Mouse (Mus musculus) liver, adult 10 weeks (tissue): ENCODE data around the gene Zfp661. TPM values are rescaled to one million over a fixed set of nuclear protein-coding genes. Genes with fewer than 3 reads are reported as not detected.

ENCODE experiments used
- polyA plus RNA-seq: library from polyadenylated mRNA; stranded (reverse); fragments of 350-450 nt; fragmentation: Illumina TruSeq; extraction: RNeasy Lipid Tissue Mini Kit (QIAGEN cat#74804); gene quantifications from one replicate; pipeline ENCODE4 v1.2.3, GENCODE M21; 2014; ENCODE audit warnings: low read depth, low replicate concordance

Gene Zfp661
- 3.2 TPM for polyA plus RNA-seq

GRCm38 (mm10) chr2:127586694-127587513, at the start of gene Zfp661, which contains the start of gene Mrps5:
Zfp661 (minus strand) TSS chr2:127587094.
Mrps5 (plus strand) TSS chr2:127587222.

GRCm38 (mm10) chr2:127541185-127541584, 45.7 kb downstream of the Zfp661 start, which contains the start of gene Prom2:
Prom2 (minus strand) TSS chr2:127541467.

Other genes starting within 250 kb of the Zfp661 start
- not detected for gene Astl, start 248.5 kb downstream of the Zfp661 start, polyA plus RNA-seq
- gene Adra2b, start 223.9 kb downstream of the Zfp661 start, polyA plus RNA-seq, result 0.95 TPM
- gene Gpat2, start 161.9 kb downstream of the Zfp661 start, polyA plus RNA-seq, result not detected
- gene Fahd2a, start 142.5 kb downstream of the Zfp661 start, polyA plus RNA-seq, result 14.3 TPM
- not detected for gene Kcnip3, start 65.0 kb downstream of the Zfp661 start, polyA plus RNA-seq
- not detected for gene Prom2, start 45.6 kb downstream of the Zfp661 start, polyA plus RNA-seq
- 19.1 TPM for gene Mrps5, start 128 bp upstream of the Zfp661 start, polyA plus RNA-seq
- 0.61 TPM for gene Mal, start 69.6 kb upstream of the Zfp661 start, polyA plus RNA-seq
- not detected for gene Mall, start 142.8 kb upstream of the Zfp661 start, polyA plus RNA-seq
- 2.1 TPM for gene Nphp1, start 201.8 kb upstream of the Zfp661 start, polyA plus RNA-seq
- gene Mtln, start 205.4 kb upstream of the Zfp661 start, polyA plus RNA-seq, result 20.9 TPM
- not detected for gene Bub1, start 244.8 kb upstream of the Zfp661 start, polyA plus RNA-seq